Mouse (Mus musculus): Measurements from ENCODE around the gene Map3k20. TPM values are rescaled to one million over a fixed set of nuclear protein-coding genes. Genes with fewer than 3 reads are reported as not detected.

Gene Map3k20
- polyA plus RNA-seq, 2 experiments: 5.6 to 7.5 TPM

DNA sequence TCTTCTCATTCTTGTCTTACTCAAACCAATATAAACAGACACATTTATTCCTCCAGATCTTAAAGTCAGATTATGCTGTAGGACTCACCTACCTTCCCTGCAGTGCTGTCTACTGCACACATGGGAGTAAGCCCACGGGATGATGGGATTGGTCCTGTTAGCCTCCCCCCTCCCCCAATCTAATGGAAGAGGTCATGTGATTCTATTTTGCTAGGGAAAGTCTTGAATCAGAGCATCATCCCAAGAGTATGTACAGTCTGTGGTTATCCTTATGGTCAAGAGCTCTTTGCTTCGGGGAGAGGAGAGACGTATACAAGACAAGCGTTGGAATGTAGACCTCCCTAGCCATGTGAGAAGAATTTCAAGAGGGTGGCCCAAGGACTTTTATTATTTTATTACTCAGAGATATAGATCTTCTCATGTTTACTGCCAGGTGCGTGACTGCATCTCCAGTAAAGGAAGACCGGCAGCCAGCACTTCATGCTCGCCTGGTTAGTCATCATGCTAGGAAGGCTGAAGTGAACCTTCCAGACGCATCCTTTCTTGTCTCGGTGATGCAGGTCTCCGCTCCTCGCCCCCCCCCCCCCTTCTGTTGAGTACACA lies 3.6 kb downstream of the Map3k20 start:
- no peak overlapping the region for H3K9ac ChIP-seq (replicated peaks)
- no peaks in the 10 kb centered on the region for H3K36me3 ChIP-seq (replicated peaks; ENCODE audit: control insufficient read depth, insufficient read depth, low read depth)
- peaks cover 9% of the 10 kb centered on the region in 2 experiments; a peak in 3 of 4 replicates for H3K4me1 ChIP-seq (replicated peaks; ENCODE audit: control insufficient read depth in 2 of 2, insufficient read depth in 2 of 2, low read length in 1 of 2)
- DNase-seq (ENCODE audit: low read depth in 3 of 3, low spot score in 3 of 3) (no peak), ATAC-seq (ENCODE audit: insufficient read depth) (no peak)
- TF ChIP-seq CTCF (IDR thresholded peaks at IDR 0.05; ENCODE audit: low read depth) (no peak), EP300 (IDR thresholded peaks at IDR 0.05; ENCODE audit: low read depth) (no peak)
- H3K4me2 ChIP-seq (ENCODE audit: low read depth): no peak overlapping the region
- H3K27ac ChIP-seq: no peak overlapping the region
- H3K4me3 ChIP-seq (ENCODE audit: insufficient read depth in 1 of 2, low read depth in 2 of 2, low read length in 2 of 2): no peak overlapping the region
- H3K9me3 ChIP-seq (ENCODE audit: control insufficient read depth, low read length): no peaks in the 10 kb centered on the region
- H3K27me3 ChIP-seq (ENCODE audit: control insufficient read depth, insufficient read depth, low read length): no peaks in the 10 kb centered on the region
- WGBS (ENCODE audit: insufficient replicate concordance): 75% methylated on average over 11 of the region's 11 CpGs

DNA sequence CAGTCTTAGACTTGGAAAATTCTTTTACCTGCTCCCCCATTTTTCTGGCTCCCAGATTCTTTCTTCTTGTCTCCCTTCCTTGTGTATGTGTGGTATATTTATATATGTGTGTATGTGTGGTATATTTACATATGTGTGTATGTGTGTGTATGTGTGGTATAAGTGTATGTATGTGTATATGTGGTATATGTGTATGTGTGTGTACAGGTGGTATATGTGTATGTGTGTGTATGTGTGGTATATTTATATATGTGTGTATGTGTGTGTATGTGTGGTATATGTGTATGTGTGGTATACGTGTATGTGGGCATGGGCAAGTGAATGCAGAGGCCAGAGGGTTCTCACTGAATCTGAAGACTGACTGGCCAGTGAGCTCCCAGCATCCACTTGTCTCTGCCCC lies 5.7 kb downstream of the Map3k20 start:
- no peak for ATAC-seq (ENCODE audit: insufficient read depth)
- Histone ChIP-seq H3K9me3 (ENCODE audit: control insufficient read depth, low read length) (no peaks in the 10 kb centered on the region), H3K4me3 (ENCODE audit: insufficient read depth in 1 of 2, low read depth in 2 of 2, low read length in 2 of 2) (no peak overlapping the region), H3K4me1 (replicated peaks; ENCODE audit: control insufficient read depth in 2 of 2, insufficient read depth in 2 of 2, low read length in 1 of 2) (peaks cover 4 to 9% of the 10 kb centered on the region in 2 experiments; a peak in 3 of 4 replicates), H3K27me3 (ENCODE audit: control insufficient read depth, insufficient read depth, low read length) (no peaks in the 10 kb centered on the region), H3K9ac (replicated peaks) (no peak overlapping the region), H3K4me2 (ENCODE audit: low read depth) (no peak overlapping the region), H3K27ac (no peak overlapping the region), H3K36me3 (replicated peaks; ENCODE audit: control insufficient read depth, insufficient read depth, low read depth) (no peaks in the 10 kb centered on the region)
- WGBS (ENCODE audit: insufficient replicate concordance): 68% methylated on average over 1 of the region's 1 CpGs
- no peak for DNase-seq (ENCODE audit: low read depth in 3 of 3, low spot score in 3 of 3)
- TF ChIP-seq CTCF (IDR thresholded peaks at IDR 0.05; ENCODE audit: low read depth): no peak
- TF ChIP-seq EP300 (IDR thresholded peaks at IDR 0.05; ENCODE audit: low read depth): no peak

DNA sequence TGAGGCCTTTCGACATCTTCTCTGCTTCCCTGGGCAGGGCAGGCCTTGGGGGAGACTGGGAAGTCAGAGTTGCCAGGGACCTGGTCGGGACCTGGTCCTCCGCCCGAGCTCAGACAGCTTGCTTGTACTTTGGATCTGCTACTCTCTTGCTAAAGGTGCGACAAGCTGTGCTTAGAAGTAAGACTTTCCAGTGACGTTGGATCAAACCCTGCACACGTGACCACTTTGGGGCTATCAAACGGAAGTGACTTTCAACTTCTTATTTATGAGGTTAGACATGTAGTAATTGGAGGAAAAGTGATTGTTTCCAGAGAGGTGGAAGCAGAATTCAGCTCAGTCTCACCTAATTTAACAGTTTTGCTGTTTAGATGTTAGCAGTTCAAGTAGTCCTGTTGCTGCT lies 7.1 kb downstream of the Map3k20 start:
- no peak for DNase-seq (ENCODE audit: low read depth in 3 of 3, low spot score in 3 of 3)
- no peaks in the 10 kb centered on the region for H3K9me3 ChIP-seq (ENCODE audit: control insufficient read depth, low read length)
- no peak overlapping the region for H3K9ac ChIP-seq (replicated peaks)
- no peaks in the 10 kb centered on the region for H3K27me3 ChIP-seq (ENCODE audit: control insufficient read depth, insufficient read depth, low read length)
- H3K36me3 ChIP-seq (replicated peaks; ENCODE audit: control insufficient read depth, insufficient read depth, low read depth): no peaks in the 10 kb centered on the region
- no peak overlapping the region for H3K4me3 ChIP-seq (ENCODE audit: insufficient read depth in 1 of 2, low read depth in 2 of 2, low read length in 2 of 2)
- TF ChIP-seq CTCF (IDR thresholded peaks at IDR 0.05; ENCODE audit: low read depth): no peak
- no peak for TF ChIP-seq EP300 (IDR thresholded peaks at IDR 0.05; ENCODE audit: low read depth)
- no peak for ATAC-seq (ENCODE audit: insufficient read depth)
- 78% methylated on average over 8 of the region's 8 CpGs for WGBS (ENCODE audit: insufficient replicate concordance)
- H3K4me2 ChIP-seq (ENCODE audit: low read depth): no peak overlapping the region
- H3K4me1 ChIP-seq (replicated peaks; ENCODE audit: control insufficient read depth in 2 of 2, insufficient read depth in 2 of 2, low read length in 1 of 2): peaks cover 3% of the 10 kb centered on the region in 2 experiments; a peak in 3 of 4 replicates
- no peak overlapping the region for H3K27ac ChIP-seq

DNA sequence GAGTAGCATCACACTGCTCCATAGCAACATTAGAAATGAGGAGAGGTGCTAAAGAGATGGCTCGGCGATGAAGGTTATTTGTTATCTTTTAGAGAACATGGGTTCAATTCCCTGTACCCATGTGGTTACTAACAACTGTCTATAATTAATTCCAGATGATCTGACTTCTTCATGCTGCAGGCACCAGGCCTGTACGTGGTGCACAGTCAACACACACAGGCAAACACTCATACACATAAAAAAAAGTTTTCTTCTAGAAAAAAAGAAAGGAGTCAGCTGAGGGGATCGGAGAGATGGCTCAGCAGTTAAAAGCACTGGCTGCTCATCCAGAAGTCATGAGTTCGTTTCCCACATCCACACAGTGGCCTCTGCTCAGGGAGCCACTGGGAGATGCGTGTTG lies 9.6 kb downstream of the Map3k20 start:
- Histone ChIP-seq H3K9ac (replicated peaks) (no peak overlapping the region), H3K36me3 (replicated peaks; ENCODE audit: control insufficient read depth, insufficient read depth, low read depth) (no peaks in the 10 kb centered on the region; the same call in none of the 2 replicates), H3K4me3 (ENCODE audit: insufficient read depth in 1 of 2, low read depth in 2 of 2, low read length in 2 of 2) (no peak overlapping the region), H3K4me2 (ENCODE audit: low read depth) (no peak overlapping the region), H3K9me3 (ENCODE audit: control insufficient read depth, low read length) (no peaks in the 10 kb centered on the region), H3K4me1 (replicated peaks; ENCODE audit: control insufficient read depth in 2 of 2, insufficient read depth in 2 of 2, low read length in 1 of 2) (no peaks in the 10 kb centered on the region), H3K27me3 (ENCODE audit: control insufficient read depth, insufficient read depth, low read length) (no peaks in the 10 kb centered on the region), H3K27ac (no peak overlapping the region)
- TF ChIP-seq EP300 (IDR thresholded peaks at IDR 0.05; ENCODE audit: low read depth) (no peak), CTCF (IDR thresholded peaks at IDR 0.05; ENCODE audit: low read depth) (no peak)
- no peak for ATAC-seq (ENCODE audit: insufficient read depth)
- no peak for DNase-seq (ENCODE audit: low read depth in 3 of 3, low spot score in 3 of 3)
- WGBS (ENCODE audit: insufficient replicate concordance): 81% methylated on average over 6 of the region's 6 CpGs

DNA sequence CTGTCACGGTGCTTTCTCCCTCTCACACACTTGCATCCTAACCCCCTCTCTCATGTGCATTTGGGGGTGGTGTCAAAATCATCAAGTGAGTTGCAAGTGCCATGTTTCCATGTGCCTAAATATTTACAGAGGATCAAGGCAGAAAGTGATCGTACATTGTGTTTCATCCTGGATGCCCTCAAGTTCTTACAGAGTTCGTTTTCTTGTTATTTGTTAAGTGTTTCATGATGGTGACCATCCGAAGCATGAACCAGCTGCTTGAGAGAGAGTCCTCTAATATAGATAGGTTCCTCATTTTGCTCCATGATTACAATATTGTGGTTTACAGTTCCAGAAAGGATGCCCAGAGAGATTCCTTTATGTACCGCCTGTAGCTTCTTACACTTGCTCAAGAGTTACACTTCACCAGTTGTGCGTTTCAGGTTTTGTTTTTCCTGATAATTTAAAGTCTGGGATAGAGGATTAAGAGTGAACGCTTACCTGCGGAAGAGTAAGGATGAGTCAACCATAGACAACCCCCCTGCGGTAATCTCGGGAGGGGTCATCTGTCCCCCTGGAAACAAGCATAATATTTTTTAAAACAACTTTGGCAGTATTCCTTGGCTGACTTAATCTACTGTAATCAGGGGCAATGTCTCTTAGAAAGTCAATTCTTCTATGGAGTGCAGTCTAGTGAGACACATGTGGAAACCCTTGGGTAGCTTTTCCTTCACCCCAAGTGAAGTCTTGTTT lies 11.7 kb downstream of the Map3k20 start:
- DNase-seq (ENCODE audit: low read depth in 3 of 3, low spot score in 3 of 3) (no peak), ATAC-seq (ENCODE audit: insufficient read depth) (no peak)
- Histone ChIP-seq H3K4me1 (replicated peaks; ENCODE audit: control insufficient read depth in 2 of 2, insufficient read depth in 2 of 2, low read length in 1 of 2) (0 out of 4 replicates have a peak, but pooled peaks cover 0 to 2% of the 10 kb centered on the region in 2 experiments), H3K4me2 (ENCODE audit: low read depth) (no peak overlapping the region), H3K36me3 (replicated peaks; ENCODE audit: control insufficient read depth, insufficient read depth, low read depth) (peaks cover 2% of the 10 kb centered on the region), H3K27ac (no peak overlapping the region), H3K27me3 (ENCODE audit: control insufficient read depth, insufficient read depth, low read length) (no peaks in the 10 kb centered on the region), H3K9me3 (ENCODE audit: control insufficient read depth, low read length) (no peaks in the 10 kb centered on the region), H3K9ac (replicated peaks) (no peak overlapping the region), H3K4me3 (ENCODE audit: insufficient read depth in 1 of 2, low read depth in 2 of 2, low read length in 2 of 2) (no peak overlapping the region)
- TF ChIP-seq CTCF (IDR thresholded peaks at IDR 0.05; ENCODE audit: low read depth) (no peak), EP300 (IDR thresholded peaks at IDR 0.05; ENCODE audit: low read depth) (no peak)
- WGBS (ENCODE audit: insufficient replicate concordance): 76% methylated on average over 10 of the region's 10 CpGs

Measured in liver, embryonic 14.5 days (tissue).